Mouse (Mus musculus) lung, adult 2 months (tissue): ENCODE measurements around the gene Gm14862. TPM values are rescaled to one million over a fixed set of nuclear protein-coding genes. Genes with fewer than 3 reads are reported as not detected.

ENCODE experiments used
- DNase-seq: peaks from one replicate; pipeline ENCODE4 v3.0.0; 2022
- H3K4me1 ChIP-seq: fragments of 200-500 bp; 2 replicates; pipeline ENCODE4 v1.6.1; 2011; ENCODE audit warnings: low read length; ENCODE audit not compliant: control insufficient read depth, insufficient read depth
- H3K4me3 ChIP-seq: fragments of 200-500 bp; replicated peaks from 2 replicates; pipeline ENCODE3; 2011; ENCODE audit warnings: low read depth, mild to moderate bottlenecking, control low read depth, low read length; ENCODE audit errors: extremely low read depth
- CTCF ChIP-seq: fragments of 200-500 bp; IDR thresholded peaks from 2 replicates; pipeline ENCODE4 v1.5.1; 2011; ENCODE audit warnings: mild to moderate bottlenecking, low read length, control low read depth; ENCODE audit not compliant: insufficient read depth
- POLR2A ChIP-seq: fragments of 200-500 bp; IDR thresholded peaks from 2 replicates; pipeline ENCODE4 v1.6.1; 2011; ENCODE audit warnings: low read depth, mild to moderate bottlenecking, control low read depth, low read length, borderline replicate concordance; ENCODE audit errors: extremely low read depth
- WGBS: fragments of 180-500 bp; shearing (Covaris S2); methylation state at CpG from one replicate; pipeline ENCODE4 v1.1.7; 2018; 5-methylcytosine and 5-hydroxymethylcytosine counted together
- polyA plus RNA-seq: library from polyadenylated mRNA; depleted of rRNA; stranded (reverse); fragments of >200 nt; gene quantifications from 2 replicates; pipeline ENCODE4 v1.2.3, GENCODE M21; 2012; rRNA removed

Gm14862 gene
- polyA plus RNA-seq, 1 experiment: not detected

DNA sequence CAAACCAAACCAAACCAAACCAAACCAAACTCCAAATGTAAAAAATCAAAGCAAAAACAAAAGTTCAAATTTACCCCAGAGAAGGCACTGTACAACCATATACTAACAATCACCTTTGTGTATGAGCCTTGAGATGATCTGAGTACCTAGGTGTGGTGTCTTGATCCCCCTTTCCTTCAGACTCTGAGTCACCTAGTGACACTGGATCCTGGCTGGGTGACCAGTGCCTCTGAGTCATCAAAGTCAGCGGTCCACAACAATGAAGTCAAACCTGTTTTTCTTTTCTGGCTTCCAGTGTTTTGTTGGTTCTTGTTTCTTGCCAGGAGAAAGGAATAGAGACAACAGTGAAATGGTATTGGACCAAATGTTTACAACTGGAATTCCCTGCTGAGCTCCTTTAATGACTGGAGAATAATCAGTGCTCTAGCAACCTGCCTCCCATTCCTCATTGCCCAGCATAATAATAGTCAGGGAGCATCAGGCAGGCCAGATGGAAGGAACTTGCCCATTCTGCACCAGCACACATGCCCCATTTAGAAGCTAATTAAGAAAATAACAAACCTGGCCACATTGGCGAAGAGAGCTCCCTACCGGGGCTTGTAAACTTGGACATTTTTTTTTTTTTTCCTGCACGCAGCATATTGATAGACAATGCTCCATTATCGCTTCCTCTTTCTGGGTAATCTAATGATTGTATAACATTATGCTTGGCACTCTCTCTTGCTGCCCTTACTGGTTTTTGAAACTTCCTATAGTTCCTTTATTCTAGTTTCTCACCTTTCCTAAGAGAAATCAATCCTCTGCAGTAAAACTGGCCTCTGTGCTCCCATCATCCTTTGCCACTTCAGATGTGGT lies 15.7 kb downstream of the Gm14862 start:
- Histone ChIP-seq H3K4me3 (no peak overlapping the region), H3K4me1 (no peaks in the 10 kb centered on the region)
- TF ChIP-seq POLR2A (no peak), CTCF (no peak)
- 67% methylated on average over 5 of the region's 5 CpGs for WGBS
- no peak for DNase-seq

DNA sequence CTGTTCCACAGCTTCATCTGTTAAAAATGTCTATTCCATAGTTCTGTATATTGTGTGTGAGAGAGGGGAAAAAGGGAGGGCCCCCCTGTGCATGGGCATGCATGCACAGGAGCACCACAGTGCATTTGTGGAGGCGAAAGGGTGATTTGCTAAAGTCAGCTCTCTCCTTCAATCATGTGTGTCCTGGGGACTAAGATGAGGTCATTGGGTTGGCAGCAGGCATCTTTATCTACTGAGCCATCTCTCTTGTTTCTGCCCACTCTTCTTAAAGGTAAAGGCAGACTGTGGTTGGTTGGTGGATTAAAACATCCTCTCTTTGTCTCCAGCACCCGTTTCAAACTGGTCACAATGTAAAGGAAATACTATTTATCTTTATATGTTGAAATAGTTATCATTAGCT lies 29.6 kb downstream of the Gm14862 start:
- TF ChIP-seq CTCF (no peak), POLR2A (no peak)
- no peak for DNase-seq
- Histone ChIP-seq H3K4me3 (no peak overlapping the region), H3K4me1 (no peaks in the 10 kb centered on the region)
- WGBS: 56% methylated on average over 2 of the region's 2 CpGs

DNA sequence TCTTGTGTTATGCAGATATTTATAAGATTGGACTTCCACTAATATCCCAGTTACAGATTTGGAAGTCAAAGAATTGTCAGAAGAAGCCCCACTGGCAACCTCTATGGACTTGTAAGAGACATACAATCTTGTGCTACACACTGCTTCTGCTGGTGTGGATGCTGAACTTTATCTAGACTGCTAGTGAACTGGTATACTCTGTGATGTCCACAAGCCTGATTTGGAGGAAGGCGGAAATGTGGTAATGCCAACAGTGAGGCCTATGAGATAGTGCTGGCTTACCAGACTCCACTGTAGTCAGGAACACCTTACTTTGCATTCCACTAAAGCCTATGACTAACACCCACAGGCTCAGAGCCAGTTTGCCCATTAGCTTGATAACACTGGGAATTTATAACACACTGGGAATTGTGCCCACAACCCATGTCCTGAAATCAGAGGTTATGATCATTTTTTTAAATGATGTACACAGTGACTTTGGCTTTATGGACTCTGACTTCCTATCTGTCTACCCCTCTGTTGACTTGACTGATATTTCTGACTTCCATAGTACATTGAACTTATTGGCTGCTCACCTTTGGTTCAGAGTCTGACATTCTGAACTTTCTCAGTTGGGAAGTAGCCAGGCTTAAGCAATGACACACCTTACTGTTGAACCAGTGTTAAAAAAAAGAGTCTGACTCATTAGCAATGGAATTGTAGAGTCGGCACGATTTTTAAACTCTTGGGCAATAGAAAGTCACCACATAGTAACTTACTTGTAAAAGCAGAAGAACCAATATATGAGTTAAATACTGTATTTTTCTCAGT lies 34.1 kb downstream of the Gm14862 start:
- TF ChIP-seq CTCF (no peak), POLR2A (no peak)
- no peak overlapping the region for H3K4me3 ChIP-seq
- 74% methylated on average over 3 of the region's 3 CpGs for WGBS
- no peaks in the 10 kb centered on the region for H3K4me1 ChIP-seq
- no peak for DNase-seq

DNA sequence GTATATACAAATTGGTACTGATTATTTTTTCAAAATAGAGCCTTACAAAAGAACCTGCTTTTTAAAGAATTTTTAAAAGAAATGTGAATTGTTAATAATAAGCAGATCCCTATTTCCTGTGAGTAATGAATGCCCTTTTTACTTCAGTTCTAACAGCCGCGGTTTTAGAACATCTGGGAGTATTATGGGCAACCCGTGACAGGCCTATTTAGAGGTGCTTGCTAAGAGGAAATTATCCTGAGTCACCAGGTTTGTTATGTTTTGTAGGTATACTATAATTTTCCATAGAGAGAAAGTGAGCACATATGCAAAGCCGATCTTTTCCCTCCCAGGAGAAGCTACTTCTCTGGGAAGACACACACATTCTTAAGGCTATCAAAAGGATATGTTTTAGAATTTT lies 35.0 kb downstream of the Gm14862 start:
- no peak for DNase-seq
- no peak overlapping the region for H3K4me3 ChIP-seq
- TF ChIP-seq POLR2A (no peak), CTCF (no peak)
- H3K4me1 ChIP-seq: no peaks in the 10 kb centered on the region
- WGBS: 78% methylated on average over 4 of the region's 4 CpGs

DNA sequence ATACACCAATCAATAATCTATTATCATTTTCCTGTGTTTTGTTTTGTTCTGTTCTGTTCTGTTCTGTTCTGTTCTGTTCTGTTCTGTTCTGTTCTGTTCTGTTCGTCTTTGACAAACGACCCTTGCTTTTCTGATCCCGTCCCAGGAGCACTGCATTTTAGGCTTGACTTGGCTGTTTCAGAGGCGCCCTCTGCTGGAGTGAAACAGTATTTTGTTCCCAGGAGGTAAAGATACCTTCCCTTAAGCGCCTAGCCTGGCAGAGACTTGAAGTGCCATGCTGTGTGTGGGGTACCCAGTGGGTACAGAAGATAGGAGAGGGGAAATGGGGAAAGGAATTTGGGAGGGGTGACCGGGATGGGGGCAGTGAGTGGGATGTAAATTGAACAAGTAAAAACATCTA lies 35.5 kb downstream of the Gm14862 start:
- TF ChIP-seq CTCF: 0 out of 2 replicates have a peak, but pooled peaks have one; percentile 14
- TF ChIP-seq POLR2A: no peak
- peak; percentile 17 for DNase-seq
- no peak overlapping the region for H3K4me3 ChIP-seq
- WGBS: 40% methylated on average over 6 of the region's 6 CpGs
- H3K4me1 ChIP-seq: no peaks in the 10 kb centered on the region

DNA sequence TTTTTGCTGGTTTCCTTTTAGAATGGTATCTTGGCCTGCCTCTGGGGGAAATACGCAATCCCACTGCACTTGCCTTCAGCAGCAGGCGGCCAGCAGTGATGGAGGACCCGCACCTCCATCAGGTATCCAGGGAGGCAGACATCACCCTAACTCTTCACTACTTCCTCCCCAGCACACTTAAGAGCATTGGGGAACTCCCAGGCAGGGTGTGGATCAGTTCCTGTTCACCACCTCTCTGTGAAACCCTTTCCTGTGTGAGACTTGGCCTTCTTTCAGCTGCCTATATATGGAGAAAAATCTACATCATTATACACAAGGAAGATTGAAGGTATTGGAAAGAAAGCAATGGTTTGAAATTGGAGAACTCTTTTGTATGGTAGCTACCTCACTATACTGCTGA lies 37.1 kb downstream of the Gm14862 start:
- DNase-seq: no peak

DNA sequence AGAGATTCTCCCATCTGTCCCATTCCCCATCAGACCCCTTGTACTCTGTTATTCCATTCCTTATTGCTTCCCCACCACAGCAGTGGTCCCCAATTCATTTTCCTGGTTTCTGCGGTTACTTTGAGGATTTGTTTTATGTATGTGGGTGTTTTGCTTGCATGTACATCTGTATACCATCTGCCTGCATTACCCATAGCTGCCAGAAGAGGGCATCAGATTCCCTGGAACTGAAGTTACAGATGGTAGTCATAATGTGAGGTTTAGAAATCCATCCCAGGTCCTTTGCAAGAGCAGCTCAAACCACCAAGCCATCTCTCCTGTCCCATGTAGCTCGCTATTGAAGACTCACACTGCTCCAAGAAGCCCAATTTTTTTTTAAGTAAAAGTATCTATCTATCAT lies 40.5 kb downstream of the Gm14862 start:
- Histone ChIP-seq H3K4me1 (no peaks in the 10 kb centered on the region), H3K4me3 (no peak overlapping the region)
- TF ChIP-seq CTCF (0 out of 2 replicates have a peak, but pooled peaks have one; percentile 11), POLR2A (no peak)
- 80% methylated on average over 2 of the region's 2 CpGs for WGBS
- DNase-seq: peak; percentile 6

More for the DNA sequence above, 37.1 kb downstream of the Gm14862 start:
- Histone ChIP-seq H3K4me3 (no peak overlapping the region), H3K4me1 (no peaks in the 10 kb centered on the region)
- WGBS: 80% methylated on average over 3 of the region's 3 CpGs
- TF ChIP-seq POLR2A (no peak), CTCF (no peak)

DNA sequence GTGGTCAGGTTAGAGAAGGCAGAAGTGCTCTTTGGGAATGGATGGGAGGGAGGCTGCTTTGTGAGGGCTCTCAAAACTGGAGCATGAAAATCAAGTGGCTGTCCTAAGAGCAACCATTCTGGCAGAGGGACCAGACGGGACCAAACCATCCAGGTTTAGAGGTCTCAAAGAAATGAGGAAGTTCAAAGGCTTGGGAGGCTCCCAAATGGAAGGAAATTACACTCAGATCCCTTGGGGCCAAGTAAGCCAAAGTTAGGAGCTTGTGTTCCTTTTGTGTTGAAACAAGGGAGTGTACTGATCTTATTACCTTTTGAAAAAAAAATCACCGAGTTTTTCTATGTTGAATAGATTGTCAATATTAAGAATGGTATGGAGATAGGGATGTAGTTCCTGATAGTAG lies 51.6 kb downstream of the Gm14862 start:
- DNase-seq: no peak
- TF ChIP-seq POLR2A (no peak), CTCF (no peak)
- Histone ChIP-seq H3K4me3 (no peak overlapping the region), H3K4me1 (no peaks in the 10 kb centered on the region)
- 60% methylated on average over 2 of the region's 2 CpGs for WGBS

DNA sequence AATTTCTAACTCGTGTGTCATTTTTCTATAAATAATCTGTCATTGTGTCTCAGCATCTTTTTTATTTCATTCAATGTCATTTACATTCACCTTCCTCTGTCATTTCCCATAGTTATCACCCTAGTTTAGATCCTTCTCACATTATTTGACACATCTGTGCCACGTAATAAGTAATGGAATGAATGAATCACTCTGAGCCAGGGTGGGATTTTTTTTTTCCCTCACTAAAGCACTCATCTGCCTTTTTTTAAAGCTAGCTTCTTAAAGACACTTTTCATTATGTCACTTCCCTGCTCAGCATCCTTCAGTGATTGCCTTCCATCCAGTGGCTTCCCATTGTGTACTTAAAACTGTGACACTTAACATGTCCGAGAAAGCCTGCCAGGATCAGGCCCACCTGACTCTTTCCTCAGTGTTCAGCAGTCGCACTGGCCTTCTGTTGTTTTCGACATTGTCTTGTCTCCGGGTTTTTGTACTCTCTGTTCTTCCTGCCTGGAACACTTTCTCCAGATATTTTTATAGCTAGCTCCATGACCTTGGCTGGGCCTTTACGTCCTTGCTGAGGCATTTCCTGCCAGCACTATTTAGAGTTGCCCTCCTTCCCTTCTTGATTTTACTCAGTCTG lies 53.8 kb downstream of the Gm14862 start:
- 50% methylated on average over 7 of the region's 7 CpGs for WGBS
- Histone ChIP-seq H3K4me3 (no peak overlapping the region), H3K4me1 (peaks cover 3% of the 10 kb centered on the region; the same call in 1 of the 2 replicates)
- TF ChIP-seq POLR2A: no peak
- no peak for DNase-seq

DNA sequence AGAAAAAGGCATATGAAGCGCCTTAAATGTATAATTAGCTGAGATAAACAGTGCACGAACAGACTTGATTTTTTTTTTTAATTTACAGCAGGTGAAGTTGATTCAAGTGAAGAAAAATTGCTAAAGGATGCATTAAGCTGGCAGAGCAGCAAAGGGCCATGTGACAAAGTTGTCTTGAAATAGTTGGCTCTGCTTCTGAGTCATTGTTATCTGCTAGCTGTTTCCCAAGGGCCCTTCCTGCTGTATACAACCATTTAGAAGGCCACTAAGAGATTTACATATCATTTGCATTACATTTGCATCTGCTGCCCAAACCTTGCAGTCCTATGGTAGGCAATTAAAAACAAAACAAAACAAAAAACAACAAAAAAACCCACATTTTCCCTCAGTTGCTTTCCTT lies 54.7 kb downstream of the Gm14862 start:
- Histone ChIP-seq H3K4me1 (peaks cover 3% of the 10 kb centered on the region; the same call in 1 of the 2 replicates), H3K4me3 (no peak overlapping the region)
- no peak for TF ChIP-seq CTCF
- TF ChIP-seq POLR2A: no peak
- 53% methylated on average over 2 of the region's 2 CpGs for WGBS
- DNase-seq: no peak

Other genes starting within 250 kb of the Gm14862 start
- not detected in 2 replicates for gene Fthl17e, start 223.4 kb downstream of the Gm14862 start, polyA plus RNA-seq
- gene Fthl17f, start 193.9 kb downstream of the Gm14862 start, polyA plus RNA-seq: not detected in 2 replicates
- gene 4930402K13Rik, start 152.3 kb downstream of the Gm14862 start, polyA plus RNA-seq: not detected in 2 replicates
- 0.27 and 0.28 TPM in 2 replicates for gene Lancl3, start 57.0 kb downstream of the Gm14862 start, polyA plus RNA-seq
- 0.67 and 0.90 TPM in 2 replicates for gene Xk, start 15.9 kb upstream of the Gm14862 start, polyA plus RNA-seq
- gene H2al1m, start 26.9 kb upstream of the Gm14862 start, polyA plus RNA-seq: 0.28 TPM in 1 of 2 replicates, not detected in the other
- not detected in 2 replicates for gene H2al1k, start 93.7 kb upstream of the Gm14862 start, polyA plus RNA-seq
- 5.4 and 11.5 TPM in 2 replicates for gene Cybb, start 230.9 kb upstream of the Gm14862 start, polyA plus RNA-seq